Mouse (Mus musculus) heart, embryonic 15.5 days (tissue): ENCODE data around the gene Atp2b2. TPM values are rescaled to one million over a fixed set of nuclear protein-coding genes. Genes with fewer than 3 reads are reported as not detected.
A peak's percentile ranks its signal among the peaks of the same experiment; 100 is the strongest.

Experiments
- ATAC-seq: fragments of 200-750 bp; cut with Nextera tagmentation; replicated peaks from 2 replicates; pipeline ENCODE4 v1.8.0; 2017; ENCODE audit warnings: low read depth, moderate TSS enrichment; ENCODE audit not compliant: insufficient number of reproducible peaks, insufficient read depth, low FRiP score
- H3K27ac ChIP-seq: fragments of 300-500 bp; sonication (generic); 2 replicates; pipeline ENCODE4 v1.5.1; 2015; ENCODE audit warnings: mild to moderate bottlenecking, inconsistent platforms
- H3K27me3 ChIP-seq: fragments of 300-500 bp; sonication (generic); 2 replicates; pipeline ENCODE4 v1.6.1; 2015; ENCODE audit warnings: inconsistent platforms
- H3K36me3 ChIP-seq: fragments of 300-500 bp; sonication (generic); 2 replicates; pipeline ENCODE4 v1.6.1; 2015; ENCODE audit warnings: mild to moderate bottlenecking, inconsistent platforms
- H3K4me1 ChIP-seq: fragments of 300-500 bp; sonication (generic); replicated peaks from 2 replicates; pipeline ENCODE4 v1.6.1; 2015; ENCODE audit warnings: inconsistent platforms
- H3K4me2 ChIP-seq: fragments of 300-500 bp; sonication (generic); 2 replicates; pipeline ENCODE4 v1.6.1; 2015; ENCODE audit warnings: inconsistent platforms, mild to moderate bottlenecking, moderate library complexity
- H3K4me3 ChIP-seq: fragments of 300-500 bp; sonication (generic); 2 replicates; pipeline ENCODE4 v1.5.1; 2015; ENCODE audit warnings: mild to moderate bottlenecking, inconsistent platforms
- H3K9ac ChIP-seq: fragments of 300-500 bp; sonication (generic); 2 replicates; pipeline ENCODE4 v1.6.1; 2015; ENCODE audit warnings: mild to moderate bottlenecking, inconsistent platforms
- H3K9me3 ChIP-seq: fragments of 300-500 bp; sonication (generic); replicated peaks from 2 replicates; pipeline ENCODE4 v1.6.1; 2016; ENCODE audit warnings: inconsistent platforms
- WGBS: fragments of 180-500 bp; shearing (Covaris S2); methylation state at CpG from one replicate; pipeline ENCODE4 v1.1.7; 2015; ENCODE audit warnings: mixed read lengths; 5-methylcytosine and 5-hydroxymethylcytosine counted together
- polyA plus RNA-seq: library from polyadenylated mRNA; unstranded; fragments of >200 nt; fragmentation: Nextera tagmentation; extraction: Ambion mirVana; gene quantifications from 2 replicates; pipeline ENCODE4 v1.2.1, GENCODE M21; 2015

Atp2b2 gene
- polyA plus RNA-seq, 1 experiment from 2014 or later: 0.09 TPM

GRCm38 (mm10) chr6:113822417-113822816 is 220.0 kb downstream of the Atp2b2 start:
- H3K27me3 ChIP-seq: peaks cover 23% of the 10 kb centered on the region
- H3K9me3 ChIP-seq: no peaks in the 10 kb centered on the region
- no peaks in the 10 kb centered on the region for H3K4me1 ChIP-seq
- H3K36me3 ChIP-seq: no peaks in the 10 kb centered on the region
- H3K4me2 ChIP-seq: no peak overlapping the region
- no peak for ATAC-seq
- H3K27ac ChIP-seq: no peak overlapping the region
- 29% methylated on average over 7 of the region's 7 CpGs for WGBS
- no peak overlapping the region for H3K9ac ChIP-seq
- no peak overlapping the region for H3K4me3 ChIP-seq

- peaks cover 10% of the 10 kb centered on the region; the same call in 1 of the 2 replicates for H3K27me3 ChIP-seq
- H3K4me3 ChIP-seq: no peak overlapping the region
- H3K9me3 ChIP-seq: no peaks in the 10 kb centered on the region
- H3K36me3 ChIP-seq: no peaks in the 10 kb centered on the region
- H3K4me1 ChIP-seq: no peaks in the 10 kb centered on the region
- no peak overlapping the region for H3K27ac ChIP-seq
- no peak overlapping the region for H3K4me2 ChIP-seq
- 88% methylated on average over 3 of the region's 3 CpGs for WGBS
- no peak for ATAC-seq
- H3K9ac ChIP-seq: no peak overlapping the region
These were observed 225.7 kb downstream of the Atp2b2 start for GRCm38 (mm10) chr6:113816690-113817089.

GRCm38 (mm10) chr6:113811462-113811861 is 231.0 kb downstream of the Atp2b2 start:
- no peaks in the 10 kb centered on the region for H3K36me3 ChIP-seq
- 61% methylated on average over 1 of the region's 1 CpGs for WGBS
- H3K9ac ChIP-seq: no peak overlapping the region
- ATAC-seq: no peak
- no peaks in the 10 kb centered on the region for H3K9me3 ChIP-seq
- H3K4me3 ChIP-seq: no peak overlapping the region
- H3K27ac ChIP-seq: no peak overlapping the region
- no peaks in the 10 kb centered on the region; the same call in 1 of the 2 replicates for H3K27me3 ChIP-seq
- no peak overlapping the region for H3K4me2 ChIP-seq
- H3K4me1 ChIP-seq: no peaks in the 10 kb centered on the region

GRCm38 (mm10) chr6:113810667-113811066 is 231.7 kb downstream of the Atp2b2 start:
- H3K27me3 ChIP-seq: no peaks in the 10 kb centered on the region; the same call in 1 of the 2 replicates
- no peaks in the 10 kb centered on the region for H3K9me3 ChIP-seq
- no peak overlapping the region for H3K27ac ChIP-seq
- no peak overlapping the region for H3K4me2 ChIP-seq
- no peak overlapping the region for H3K4me3 ChIP-seq
- WGBS: 70% methylated on average over 4 of the region's 4 CpGs
- ATAC-seq: no peak
- no peaks in the 10 kb centered on the region for H3K36me3 ChIP-seq
- no peaks in the 10 kb centered on the region for H3K4me1 ChIP-seq
- no peak overlapping the region for H3K9ac ChIP-seq

GRCm38 (mm10) chr6:113806241-113806640 is 236.2 kb downstream of the Atp2b2 start:
- H3K4me1 ChIP-seq: peaks cover 2% of the 10 kb centered on the region; the same call in 1 of the 2 replicates
- no peaks in the 10 kb centered on the region; the same call in 1 of the 2 replicates for H3K27me3 ChIP-seq
- no peak overlapping the region for H3K4me2 ChIP-seq
- WGBS: 78% methylated on average over 5 of the region's 5 CpGs
- H3K36me3 ChIP-seq: no peaks in the 10 kb centered on the region
- H3K9ac ChIP-seq: no peak overlapping the region
- H3K27ac ChIP-seq: no peak overlapping the region
- peaks cover 5% of the 10 kb centered on the region; the same call in 1 of the 2 replicates for H3K9me3 ChIP-seq
- ATAC-seq: no peak
- no peak overlapping the region for H3K4me3 ChIP-seq

- Histone ChIP-seq H3K27ac (no peak overlapping the region), H3K9ac (no peak overlapping the region), H3K36me3 (no peaks in the 10 kb centered on the region), H3K27me3 (0 out of 2 replicates have a peak, but pooled peaks cover 10% of the 10 kb centered on the region), H3K4me2 (no peak overlapping the region), H3K4me3 (no peak overlapping the region), H3K9me3 (peaks cover 5% of the 10 kb centered on the region; the same call in 1 of the 2 replicates), H3K4me1 (peaks cover 13% of the 10 kb centered on the region)
- ATAC-seq: no peak
These were observed 241.2 kb downstream of the Atp2b2 start for GRCm38 (mm10) chr6:113801233-113801632.

GRCm38 (mm10) chr6:113799915-113800314 is 242.5 kb downstream of the Atp2b2 start:
- H3K4me3 ChIP-seq: no peak overlapping the region
- no peak for ATAC-seq
- H3K27ac ChIP-seq: no peak overlapping the region

GRCm38 (mm10) chr6:113799349-113799748 is 243.1 kb downstream of the Atp2b2 start:
- Histone ChIP-seq H3K27ac (no peak overlapping the region), H3K9ac (no peak overlapping the region), H3K4me2 (no peak overlapping the region), H3K4me3 (no peak overlapping the region), H3K27me3 (0 out of 2 replicates have a peak, but pooled peaks cover 10% of the 10 kb centered on the region), H3K9me3 (no peaks in the 10 kb centered on the region), H3K4me1 (peaks cover 30% of the 10 kb centered on the region), H3K36me3 (no peaks in the 10 kb centered on the region)
- 82% methylated on average over 9 of the region's 9 CpGs for WGBS
- no peak for ATAC-seq

More at GRCm38 (mm10) chr6:113799915-113800314, 242.5 kb downstream of the Atp2b2 start:
- WGBS: 57% methylated on average over 3 of the region's 3 CpGs
- Histone ChIP-seq H3K27me3 (0 out of 2 replicates have a peak, but pooled peaks cover 10% of the 10 kb centered on the region), H3K9ac (no peak overlapping the region), H3K4me1 (peaks cover 24% of the 10 kb centered on the region), H3K4me2 (no peak overlapping the region), H3K9me3 (0 out of 2 replicates have a peak, but pooled peaks cover 5% of the 10 kb centered on the region), H3K36me3 (no peaks in the 10 kb centered on the region)

- H3K27ac ChIP-seq: no peak overlapping the region
- no peaks in the 10 kb centered on the region for H3K9me3 ChIP-seq
- peaks cover 31% of the 10 kb centered on the region for H3K4me1 ChIP-seq
- 33% methylated on average over 2 of the region's 2 CpGs for whole genome bisulfite sequencing
- ATAC-seq: no peak
- no peak overlapping the region for H3K4me3 ChIP-seq
- H3K9ac ChIP-seq: no peak overlapping the region
- 0 out of 2 replicates have a peak, but pooled peaks cover 10% of the 10 kb centered on the region for H3K27me3 ChIP-seq
- no peaks in the 10 kb centered on the region for H3K36me3 ChIP-seq
- no peak overlapping the region for H3K4me2 ChIP-seq
These were observed 243.5 kb downstream of the Atp2b2 start for GRCm38 (mm10) chr6:113798921-113799320.

- H3K4me3 ChIP-seq: no peak overlapping the region
- H3K36me3 ChIP-seq: no peaks in the 10 kb centered on the region
- peak; percentile 95 for ATAC-seq
- H3K27ac ChIP-seq: peak overlapping the region; percentile 95
- WGBS: 5% methylated on average over 4 of the region's 4 CpGs
- peak overlapping the region; percentile 19; the same call in 1 of the 2 replicates for H3K9ac ChIP-seq
- 0 out of 2 replicates have a peak, but pooled peaks cover 10% of the 10 kb centered on the region for H3K27me3 ChIP-seq
- peak overlapping the region; percentile 49 for H3K4me2 ChIP-seq
- H3K4me1 ChIP-seq: peaks cover 28% of the 10 kb centered on the region
- H3K9me3 ChIP-seq: no peaks in the 10 kb centered on the region
These were observed 247.1 kb downstream of the Atp2b2 start for GRCm38 (mm10) chr6:113795241-113795702.

GRCm38 (mm10) chr6:113792368-113792767 is 250.0 kb downstream of the Atp2b2 start:
- Histone ChIP-seq H3K27ac (no peak overlapping the region), H3K4me3 (no peak overlapping the region), H3K27me3 (0 out of 2 replicates have a peak, but pooled peaks cover 6% of the 10 kb centered on the region), H3K4me1 (peaks cover 32% of the 10 kb centered on the region), H3K9ac (no peak overlapping the region), H3K36me3 (no peaks in the 10 kb centered on the region), H3K4me2 (no peak overlapping the region), H3K9me3 (no peaks in the 10 kb centered on the region)
- WGBS: 76% methylated on average over 5 of the region's 5 CpGs
- ATAC-seq: no peak

GRCm38 (mm10) chr6:113791012-113791411 is 251.4 kb downstream of the Atp2b2 start:
- Histone ChIP-seq H3K27ac (no peak overlapping the region), H3K9ac (no peak overlapping the region), H3K4me3 (no peak overlapping the region), H3K9me3 (no peaks in the 10 kb centered on the region), H3K4me1 (peaks cover 27% of the 10 kb centered on the region), H3K4me2 (no peak overlapping the region), H3K27me3 (no peaks in the 10 kb centered on the region), H3K36me3 (no peaks in the 10 kb centered on the region)
- 67% methylated on average over 8 of the region's 8 CpGs for WGBS
- ATAC-seq: no peak
